Mouse (Mus musculus) forebrain, embryonic 16.5 days (tissue): Measurements from ENCODE around the gene Ganc. TPM values are rescaled to one million over a fixed set of nuclear protein-coding genes. Genes with fewer than 3 reads are reported as not detected.

ENCODE experiments used
- ATAC-seq: fragments of 200-750 bp; cut with Nextera tagmentation; 2 replicates; pipeline ENCODE4 v1.8.0; 2017; ENCODE audit warnings: mild to moderate bottlenecking, moderate library complexity
- H3K27ac ChIP-seq: fragments of 300-500 bp; sonication (generic); 2 replicates; pipeline ENCODE4 v1.5.1; 2014; ENCODE audit warnings: low read length, control low read depth
- H3K27me3 ChIP-seq: fragments of 300-500 bp; sonication (generic); replicated peaks from 2 replicates; pipeline ENCODE4 v1.6.1; 2014; ENCODE audit warnings: low read length; ENCODE audit not compliant: control insufficient read depth, insufficient read depth
- H3K36me3 ChIP-seq: fragments of 300-500 bp; sonication (generic); 2 replicates; pipeline ENCODE4 v1.6.1; 2014; ENCODE audit not compliant: control insufficient read depth, insufficient read depth
- H3K4me1 ChIP-seq: fragments of 300-500 bp; sonication (generic); replicated peaks from 2 replicates; pipeline ENCODE4 v1.6.1; 2014; ENCODE audit warnings: low read length; ENCODE audit not compliant: control insufficient read depth, insufficient read depth
- H3K4me2 ChIP-seq: fragments of 300-500 bp; sonication (generic); 2 replicates; pipeline ENCODE4 v1.6.1; 2014; ENCODE audit warnings: mild to moderate bottlenecking, low read length, control low read depth
- H3K4me3 ChIP-seq: fragments of 300-500 bp; sonication (generic); replicated peaks from 2 replicates; pipeline ENCODE4 v1.5.1; 2014; ENCODE audit warnings: mild to moderate bottlenecking, low read length, control low read depth
- H3K9ac ChIP-seq: fragments of 300-500 bp; sonication (generic); replicated peaks from 2 replicates; pipeline ENCODE4 v1.6.1; 2014; ENCODE audit warnings: low read depth, low read length, control low read depth
- H3K9me3 ChIP-seq: fragments of 300-500 bp; sonication (generic); 2 replicates; pipeline ENCODE4 v1.6.1; 2016; ENCODE audit warnings: low read length; ENCODE audit not compliant: control insufficient read depth
- WGBS: fragments of 180-500 bp; shearing (Covaris S2); extraction: QIAGEN DNeasy Blood & Tissue Kit; methylation state at CpG from one replicate; pipeline ENCODE4 v1.1.7; 2014; 5-methylcytosine and 5-hydroxymethylcytosine counted together
- polyA plus RNA-seq: library from polyadenylated mRNA; unstranded; fragments of >200 nt; fragmentation: Nextera tagmentation; extraction: Ambion mirVana; gene quantifications from 2 replicates; pipeline ENCODE4 v1.2.1, GENCODE M21; 2015

Ganc gene
- polyA plus RNA-seq, 1 experiment from 2014 or later = 8.3 TPM

DNA sequence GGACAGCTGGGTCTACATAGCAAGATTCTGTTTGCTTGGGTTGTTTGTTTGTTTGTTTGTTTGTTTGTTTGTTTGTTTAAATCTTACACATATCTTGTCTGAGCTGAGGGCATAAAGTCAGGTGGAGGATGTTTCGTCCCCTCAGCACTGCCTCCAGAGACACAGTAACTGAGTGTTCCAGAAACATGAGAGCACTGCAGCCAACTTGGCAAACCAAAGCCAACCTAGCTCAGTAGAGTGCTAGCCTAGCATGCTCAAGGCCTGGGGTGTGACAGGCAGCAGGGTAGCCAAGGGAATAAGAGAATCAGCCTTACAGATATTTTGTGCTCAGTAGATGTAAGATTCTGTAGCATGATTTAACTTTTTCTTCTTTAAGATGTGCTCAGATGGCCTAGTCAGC lies 40.8 kb downstream of the Ganc start:
- H3K9ac ChIP-seq = no peak overlapping the region
- no peak for ATAC-seq
- no peaks in the 10 kb centered on the region for H3K9me3 ChIP-seq
- 93% methylated on average over 1 of the region's 1 CpGs for WGBS
- H3K4me2 ChIP-seq = no peak overlapping the region
- H3K27ac ChIP-seq = no peak overlapping the region
- H3K4me3 ChIP-seq = no peak overlapping the region
- H3K36me3 ChIP-seq = no peaks in the 10 kb centered on the region
- no peaks in the 10 kb centered on the region for H3K4me1 ChIP-seq
- H3K27me3 ChIP-seq = no peaks in the 10 kb centered on the region

DNA sequence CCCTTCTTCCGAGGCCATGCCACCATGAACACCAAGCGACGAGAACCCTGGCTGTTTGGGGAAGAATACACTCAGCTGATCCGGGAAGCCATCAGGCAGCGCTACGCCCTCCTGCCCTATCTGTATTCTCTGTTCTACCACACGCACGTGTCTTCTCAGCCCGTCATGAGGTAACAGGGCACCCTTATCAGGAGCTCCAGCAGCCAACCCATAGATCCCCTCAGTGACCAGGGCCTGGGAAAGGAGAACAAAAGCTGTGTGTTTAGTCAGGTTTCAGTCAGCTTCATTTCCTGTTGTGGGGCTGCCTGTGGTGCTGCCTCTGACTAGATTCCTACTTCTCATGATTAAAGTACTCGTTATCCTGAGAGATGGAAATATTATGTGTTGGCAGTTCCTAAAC lies 42.7 kb downstream of the Ganc start:
- no peak overlapping the region for H3K4me2 ChIP-seq
- no peak overlapping the region for H3K9ac ChIP-seq
- no peak overlapping the region for H3K4me3 ChIP-seq
- no peaks in the 10 kb centered on the region for H3K36me3 ChIP-seq
- no peak overlapping the region for H3K27ac ChIP-seq
- no peaks in the 10 kb centered on the region for H3K9me3 ChIP-seq
- ATAC-seq = no peak
- no peaks in the 10 kb centered on the region for H3K4me1 ChIP-seq
- no peaks in the 10 kb centered on the region for H3K27me3 ChIP-seq
- 80% methylated on average over 10 of the region's 10 CpGs for WGBS

GRCm38 (mm10) chr2:120447306-120447705 lies 43.6 kb downstream of the Ganc start:
- H3K27ac ChIP-seq = no peak overlapping the region

DNA sequence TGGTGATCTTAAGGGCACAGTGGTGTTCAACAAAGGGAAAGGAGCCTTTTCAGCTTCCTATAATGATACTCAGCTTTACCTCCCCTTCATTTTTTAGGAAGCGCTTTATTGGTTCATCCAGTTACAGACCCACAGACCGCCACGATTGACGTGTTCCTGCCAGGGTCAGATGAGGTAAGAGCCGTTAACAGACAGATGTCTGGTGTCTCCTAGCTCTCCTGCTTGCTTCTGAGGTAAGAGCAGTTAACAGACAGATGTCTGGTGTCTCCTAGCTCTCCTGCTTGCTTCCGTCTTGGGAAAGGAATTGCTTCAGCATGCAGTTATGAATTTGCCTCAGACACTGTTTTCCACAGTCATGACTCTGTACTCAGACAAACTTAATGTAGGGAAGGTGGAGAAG lies 47.0 kb downstream of the Ganc start:
- Histone ChIP-seq H3K9me3 (no peaks in the 10 kb centered on the region), H3K27me3 (no peaks in the 10 kb centered on the region), H3K9ac (no peak overlapping the region), H3K36me3 (no peaks in the 10 kb centered on the region), H3K4me2 (no peak overlapping the region), H3K27ac (no peak overlapping the region), H3K4me1 (no peaks in the 10 kb centered on the region), H3K4me3 (no peak overlapping the region)
- WGBS = 57% methylated on average over 6 of the region's 6 CpGs
- ATAC-seq = no peak

More at GRCm38 (mm10) chr2:120447306-120447705, 43.6 kb downstream of the Ganc start:
- H3K27me3 ChIP-seq = no peaks in the 10 kb centered on the region
- no peak for ATAC-seq
- no peaks in the 10 kb centered on the region for H3K36me3 ChIP-seq
- no peak overlapping the region for H3K4me2 ChIP-seq
- no peak overlapping the region for H3K9ac ChIP-seq
- H3K4me3 ChIP-seq = no peak overlapping the region
- no peaks in the 10 kb centered on the region for H3K4me1 ChIP-seq
- 94% methylated on average over 1 of the region's 1 CpGs for WGBS
- H3K9me3 ChIP-seq = no peaks in the 10 kb centered on the region

DNA sequence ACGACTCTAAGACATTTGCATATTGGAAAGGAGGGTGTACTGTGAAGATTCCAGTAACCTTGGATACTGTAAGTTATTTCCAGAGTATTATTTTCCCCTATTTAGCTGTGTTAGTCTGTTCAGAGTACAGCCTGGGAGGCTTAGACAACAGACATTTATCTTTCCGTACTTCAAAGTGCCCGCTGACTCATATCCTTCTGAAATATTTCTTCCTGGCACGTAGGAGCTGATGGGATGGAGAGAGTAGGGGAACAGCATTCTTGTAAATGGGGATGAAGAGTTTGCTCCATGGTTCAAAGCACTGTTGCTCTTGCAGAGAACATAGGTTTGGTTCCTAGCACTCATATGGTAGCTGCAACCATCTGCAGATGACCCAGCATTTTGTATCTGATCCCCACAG lies 48.9 kb downstream of the Ganc start:
- ATAC-seq = no peak
- H3K4me2 ChIP-seq = no peak overlapping the region
- H3K9ac ChIP-seq = no peak overlapping the region
- no peaks in the 10 kb centered on the region for H3K9me3 ChIP-seq
- no peaks in the 10 kb centered on the region for H3K4me1 ChIP-seq
- H3K4me3 ChIP-seq = no peak overlapping the region
- H3K27me3 ChIP-seq = no peaks in the 10 kb centered on the region
- no peak overlapping the region for H3K27ac ChIP-seq
- WGBS = 89% methylated on average over 4 of the region's 4 CpGs
- H3K36me3 ChIP-seq = no peaks in the 10 kb centered on the region

DNA sequence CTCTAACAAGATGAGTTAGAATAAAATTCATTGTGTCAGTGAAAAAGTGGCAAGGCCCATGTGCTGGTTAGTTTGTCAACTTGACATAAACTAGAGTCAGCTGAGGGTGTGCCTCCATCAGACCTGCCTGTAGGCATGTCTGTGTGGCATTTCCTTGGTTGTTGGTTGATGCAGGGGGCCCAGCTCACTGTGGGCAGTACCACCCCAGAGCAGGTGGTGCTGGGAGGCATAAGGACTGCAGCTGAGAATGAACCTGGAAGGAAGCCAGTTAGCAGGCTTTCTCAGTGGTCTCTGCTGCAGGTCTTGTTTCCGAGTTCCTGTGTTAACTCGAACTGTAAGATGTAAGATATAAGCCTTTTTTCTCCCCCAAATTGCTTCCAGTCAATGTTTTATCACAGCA lies 51.3 kb downstream of the Ganc start:
- ATAC-seq = no peak
- Histone ChIP-seq H3K4me2 (no peak overlapping the region), H3K9me3 (no peaks in the 10 kb centered on the region), H3K4me3 (no peak overlapping the region), H3K36me3 (no peaks in the 10 kb centered on the region), H3K27me3 (no peaks in the 10 kb centered on the region), H3K27ac (no peak overlapping the region), H3K4me1 (no peaks in the 10 kb centered on the region), H3K9ac (no peak overlapping the region)
- WGBS = 81% methylated on average over 2 of the region's 2 CpGs

- ATAC-seq = no peak
- 74% methylated on average over 4 of the region's 4 CpGs for WGBS
Observed at GRCm38 (mm10) chr2:120455719-120456118, 52.0 kb downstream of the Ganc start, which contains the start of gene Capn3. Gene Capn3, plus strand, starts transcription at chr2:120456019.

GRCm38 (mm10) chr2:120460216-120460615 lies 56.5 kb downstream of the Ganc start:
- H3K27me3 ChIP-seq = no peaks in the 10 kb centered on the region
- H3K36me3 ChIP-seq = no peaks in the 10 kb centered on the region
- ATAC-seq = no peak
- H3K9me3 ChIP-seq = no peaks in the 10 kb centered on the region
- H3K4me2 ChIP-seq = no peak overlapping the region
- no peaks in the 10 kb centered on the region for H3K4me1 ChIP-seq
- no peak overlapping the region for H3K9ac ChIP-seq
- WGBS = 92% methylated on average over 4 of the region's 4 CpGs
- H3K4me3 ChIP-seq = no peak overlapping the region
- H3K27ac ChIP-seq = no peak overlapping the region

More at GRCm38 (mm10) chr2:120455719-120456118, 52.0 kb downstream of the Ganc start, which contains the start of gene Capn3:
- no peak within 1 kb of the TSS for H3K4me3 ChIP-seq
- H3K4me1 ChIP-seq = no peaks in the 10 kb centered on the region
- no peaks in the 10 kb centered on the region for H3K9me3 ChIP-seq
- no peak within 1 kb of the TSS for H3K4me2 ChIP-seq
- no peaks in the 10 kb centered on the region for H3K27me3 ChIP-seq
- H3K9ac ChIP-seq = no peak within 1 kb of the TSS
- H3K27ac ChIP-seq = no peak within 1 kb of the TSS
- no peaks in the 10 kb centered on the region for H3K36me3 ChIP-seq

DNA sequence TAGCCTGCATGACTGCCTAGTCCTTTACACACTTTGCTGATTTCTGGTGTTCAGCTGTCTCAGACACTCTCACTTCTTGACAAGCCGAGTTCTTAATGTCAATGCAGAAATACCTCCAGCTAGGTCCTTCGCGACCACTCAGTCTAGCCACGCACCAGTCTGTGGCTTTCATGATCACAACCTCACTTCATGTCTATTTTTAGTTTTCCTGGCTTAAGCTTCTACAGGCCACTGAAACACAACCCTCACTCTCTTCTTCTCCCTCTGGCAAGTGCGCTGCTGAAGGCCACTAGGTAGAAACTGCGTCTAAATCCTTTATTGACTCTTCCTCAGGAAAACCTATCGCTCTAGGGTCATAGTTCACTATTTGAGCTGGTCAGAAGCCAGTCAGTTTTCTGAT lies 59.6 kb downstream of the Ganc start:
- Histone ChIP-seq H3K36me3 (no peaks in the 10 kb centered on the region), H3K4me3 (no peak overlapping the region)
- ATAC-seq = no peak

DNA sequence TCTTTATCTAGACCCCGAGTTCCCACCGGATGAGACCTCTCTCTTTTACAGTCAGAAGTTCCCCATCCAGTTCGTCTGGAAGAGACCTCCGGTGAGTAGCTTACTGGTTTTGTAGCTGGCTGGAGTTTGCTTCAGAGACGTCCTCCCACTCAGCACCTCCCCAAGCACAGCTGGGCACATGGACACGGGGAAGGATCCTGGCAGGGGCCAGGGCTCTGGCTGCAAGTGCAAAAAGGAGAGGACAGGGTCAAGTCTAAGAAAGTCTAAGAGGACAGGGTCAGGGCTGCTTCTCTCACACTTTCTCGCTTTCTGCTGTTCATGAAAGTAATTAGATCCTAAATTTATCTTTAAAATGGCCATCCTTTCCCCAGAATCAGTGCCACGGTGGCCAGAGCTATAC lies 60.4 kb downstream of the Ganc start:
- no peak for ATAC-seq
- WGBS = 83% methylated on average over 8 of the region's 8 CpGs
- Histone ChIP-seq H3K36me3 (no peaks in the 10 kb centered on the region), H3K4me3 (no peak overlapping the region), H3K27ac (no peak overlapping the region), H3K4me1 (no peaks in the 10 kb centered on the region), H3K9ac (no peak overlapping the region), H3K9me3 (no peaks in the 10 kb centered on the region), H3K27me3 (no peaks in the 10 kb centered on the region), H3K4me2 (no peak overlapping the region)

More for the DNA sequence above, 59.6 kb downstream of the Ganc start:
- Histone ChIP-seq H3K4me1 (no peaks in the 10 kb centered on the region), H3K9me3 (no peaks in the 10 kb centered on the region), H3K27me3 (no peaks in the 10 kb centered on the region), H3K4me2 (no peak overlapping the region), H3K27ac (no peak overlapping the region), H3K9ac (no peak overlapping the region)
- 94% methylated on average over 7 of the region's 7 CpGs for WGBS
